Mouse (Mus musculus): ENCODE data around the gene Luzp2. TPM values are rescaled to one million over a fixed set of nuclear protein-coding genes. Genes with fewer than 3 reads are reported as not detected.

Luzp2 gene
- total and polyA plus RNA-seq, 3 experiments: 0.11 TPM; not detected in 2

DNA sequence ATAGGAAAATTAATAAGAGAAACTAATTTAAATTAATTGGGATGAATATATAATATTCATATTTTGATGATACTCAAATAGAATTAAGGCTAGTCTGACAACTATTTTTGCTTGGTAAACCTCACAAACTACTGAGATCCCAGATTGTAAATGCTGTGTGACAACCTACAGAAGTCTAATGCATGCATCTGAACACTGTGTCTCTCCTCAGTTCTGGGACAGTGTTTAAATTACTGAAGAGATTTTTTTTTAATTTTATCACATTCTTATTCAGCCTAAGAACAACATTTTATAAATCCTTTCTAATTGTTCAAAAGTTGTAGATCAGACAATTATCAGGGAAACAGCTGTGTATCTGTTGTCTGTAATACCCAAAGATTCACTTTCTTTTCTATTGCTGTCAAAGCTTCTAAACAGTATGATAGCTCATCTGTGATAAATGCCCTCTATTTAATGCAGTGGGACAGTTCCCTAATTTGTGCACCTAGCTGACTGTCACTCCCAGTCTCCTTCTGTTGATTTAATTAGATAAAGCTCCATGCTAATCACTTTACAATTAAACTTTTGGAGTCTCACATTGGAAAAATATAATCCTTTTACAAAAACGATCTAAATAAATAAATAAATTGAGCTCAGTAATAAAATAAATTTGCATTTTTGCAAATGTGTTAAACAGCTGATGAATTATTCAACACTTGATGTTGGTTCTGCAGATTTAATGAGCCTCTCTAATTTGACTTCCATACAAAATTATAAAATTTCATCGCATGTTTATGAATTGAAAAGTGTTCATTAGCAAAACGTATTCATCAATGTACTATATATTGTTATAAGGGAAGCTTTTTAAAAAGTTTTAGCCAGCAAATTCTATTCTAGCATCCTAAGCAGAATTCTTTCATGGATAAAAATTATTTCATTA is 58.7 kb downstream of the Luzp2 start:
- peaks cover 4% of the 10 kb centered on the region; the same call in 1 of the 2 replicates for H3K4me1 ChIP-seq (ENCODE audit: insufficient read depth, low read depth, low read length)
- H3K36me3 ChIP-seq (replicated peaks): no peaks in the 10 kb centered on the region
- ATAC-seq (ENCODE audit: extremely low read depth, insufficient number of reproducible peaks, low FRiP score, poor library complexity, severe bottlenecking) (no peak), DNase-seq (ENCODE audit: low spot score) (no peak)
- H3K9me3 ChIP-seq (replicated peaks): no peaks in the 10 kb centered on the region
- TF ChIP-seq CTCF (IDR thresholded peaks at IDR 0.05; ENCODE audit: low read depth, low read length) (no peak), GATA2 (IDR thresholded peaks at IDR 0.05; ENCODE audit: borderline replicate concordance, low read depth, low read length) (no peak)
- no peak overlapping the region for H3K4me3 ChIP-seq (ENCODE audit: low read depth, low read length)
- no peaks in the 10 kb centered on the region for H3K27me3 ChIP-seq (ENCODE audit: insufficient read depth, low read length)

DNA sequence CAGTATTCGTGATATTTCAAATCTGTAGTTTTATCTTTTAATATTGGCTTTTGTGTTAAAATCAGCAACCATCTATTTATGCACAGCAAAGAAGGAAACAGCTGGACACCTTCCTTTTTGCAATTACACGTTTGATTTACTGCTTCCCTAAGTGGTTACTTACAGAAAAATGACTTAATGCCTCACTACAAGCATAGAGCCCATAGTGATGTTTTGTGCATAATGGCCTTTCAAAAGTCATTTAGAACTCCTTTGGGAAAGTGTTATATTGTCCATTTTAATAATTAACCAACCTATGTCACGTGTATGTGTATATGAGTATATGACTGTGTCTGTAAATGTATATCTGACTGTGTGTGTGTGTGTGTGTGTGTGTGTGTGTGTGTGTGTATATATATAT is 63.3 kb downstream of the Luzp2 start:
- TF ChIP-seq POLR2AphosphoS5 (IDR thresholded peaks at IDR 0.05; ENCODE audit: insufficient replicate concordance, low read depth, low read length) (no peak), TAL1 (conservative IDR thresholded peaks at IDR 0.05; ENCODE audit: low read depth, low read length) (no peak), GATA2 (IDR thresholded peaks at IDR 0.05; ENCODE audit: borderline replicate concordance, low read depth, low read length) (no peak), GATA1 (IDR thresholded peaks at IDR 0.05; ENCODE audit: borderline replicate concordance, low read length) (no peak), CTCF (IDR thresholded peaks at IDR 0.05; ENCODE audit: low read depth, low read length) (no peak)
- H3K4me1 ChIP-seq (ENCODE audit: insufficient read depth, low read depth, low read length): peaks cover 3% of the 10 kb centered on the region; the same call in 1 of the 2 replicates
- no peaks in the 10 kb centered on the region for H3K27me3 ChIP-seq (ENCODE audit: insufficient read depth, low read length)

DNA sequence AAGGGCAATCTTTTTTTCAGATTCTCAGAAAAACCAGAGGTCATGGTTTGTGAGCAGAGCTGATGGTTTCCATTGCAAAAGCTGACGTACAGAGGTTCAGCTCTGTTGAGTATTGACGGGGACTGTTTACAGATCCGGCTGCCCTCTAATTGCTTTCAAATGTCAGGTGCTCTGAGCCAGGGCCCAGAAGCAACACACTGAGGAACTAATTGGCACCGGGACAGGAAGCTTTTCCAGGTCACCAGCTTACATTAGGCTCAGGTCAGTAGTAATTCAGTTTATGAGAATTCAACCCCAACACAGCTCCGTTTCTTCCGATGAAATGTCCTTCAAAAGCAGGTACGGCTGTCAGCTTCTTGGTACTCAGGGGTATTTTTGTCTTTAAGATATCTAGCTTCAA is 74.7 kb downstream of the Luzp2 start:
- Histone ChIP-seq H3K4me3 (ENCODE audit: low read depth, low read length) (no peak overlapping the region), H3K9me3 (replicated peaks) (no peaks in the 10 kb centered on the region), H3K4me1 (ENCODE audit: insufficient read depth, low read depth, low read length) (peaks cover 8% of the 10 kb centered on the region; the same call in 1 of the 2 replicates), H3K27me3 (ENCODE audit: insufficient read depth, low read length) (no peaks in the 10 kb centered on the region), H3K36me3 (replicated peaks) (no peaks in the 10 kb centered on the region)
- TF ChIP-seq GATA2 (IDR thresholded peaks at IDR 0.05; ENCODE audit: borderline replicate concordance, low read depth, low read length) (no peak), CTCF (IDR thresholded peaks at IDR 0.05; ENCODE audit: low read depth, low read length) (no peak), TAL1 (conservative IDR thresholded peaks at IDR 0.05; ENCODE audit: low read depth, low read length) (no peak), POLR2AphosphoS5 (IDR thresholded peaks at IDR 0.05; ENCODE audit: insufficient replicate concordance, low read depth, low read length) (no peak), GATA1 (IDR thresholded peaks at IDR 0.05; ENCODE audit: borderline replicate concordance, low read length) (no peak)
- DNase-seq (ENCODE audit: low spot score) (no peak), ATAC-seq (ENCODE audit: extremely low read depth, insufficient number of reproducible peaks, low FRiP score, poor library complexity, severe bottlenecking) (no peak)

More for the DNA sequence above, 63.3 kb downstream of the Luzp2 start:
- Histone ChIP-seq H3K36me3 (replicated peaks) (no peaks in the 10 kb centered on the region), H3K9me3 (replicated peaks) (no peaks in the 10 kb centered on the region), H3K4me3 (ENCODE audit: low read depth, low read length) (no peak overlapping the region)
- ATAC-seq (ENCODE audit: extremely low read depth, insufficient number of reproducible peaks, low FRiP score, poor library complexity, severe bottlenecking): no peak
- no peak for DNase-seq (ENCODE audit: low spot score)

DNA sequence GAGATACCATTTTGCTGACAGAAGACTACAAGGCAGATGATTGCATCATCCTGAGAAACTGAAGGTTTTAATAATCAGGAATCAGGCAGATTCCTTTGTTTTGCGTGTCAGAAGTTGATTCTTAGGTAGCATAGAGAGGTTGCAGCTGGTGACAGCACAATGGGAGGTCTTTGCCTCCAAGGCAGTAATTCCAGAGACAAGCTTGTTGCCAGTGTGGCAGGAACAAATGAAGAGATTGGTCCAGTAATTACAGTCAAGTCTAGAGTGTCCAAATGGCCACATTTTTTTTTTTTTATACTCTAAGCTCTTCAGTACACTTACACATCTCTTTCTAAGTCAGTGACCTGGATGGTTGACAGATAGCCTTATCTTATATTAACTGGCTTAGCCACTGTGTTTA is 78.7 kb downstream of the Luzp2 start:
- Histone ChIP-seq H3K9me3 (replicated peaks) (no peaks in the 10 kb centered on the region), H3K36me3 (replicated peaks) (no peaks in the 10 kb centered on the region), H3K4me1 (ENCODE audit: insufficient read depth, low read depth, low read length) (peaks cover 8% of the 10 kb centered on the region; the same call in 1 of the 2 replicates), H3K4me3 (ENCODE audit: low read depth, low read length) (no peak overlapping the region), H3K27me3 (ENCODE audit: insufficient read depth, low read length) (no peaks in the 10 kb centered on the region)
- ATAC-seq (ENCODE audit: extremely low read depth, insufficient number of reproducible peaks, low FRiP score, poor library complexity, severe bottlenecking) (no peak), DNase-seq (ENCODE audit: low spot score) (no peak)
- TF ChIP-seq TAL1 (conservative IDR thresholded peaks at IDR 0.05; ENCODE audit: low read depth, low read length) (no peak), CTCF (IDR thresholded peaks at IDR 0.05; ENCODE audit: low read depth, low read length) (no peak), GATA1 (IDR thresholded peaks at IDR 0.05; ENCODE audit: borderline replicate concordance, low read length) (no peak), POLR2AphosphoS5 (IDR thresholded peaks at IDR 0.05; ENCODE audit: insufficient replicate concordance, low read depth, low read length) (no peak), GATA2 (IDR thresholded peaks at IDR 0.05; ENCODE audit: borderline replicate concordance, low read depth, low read length) (no peak)

DNA sequence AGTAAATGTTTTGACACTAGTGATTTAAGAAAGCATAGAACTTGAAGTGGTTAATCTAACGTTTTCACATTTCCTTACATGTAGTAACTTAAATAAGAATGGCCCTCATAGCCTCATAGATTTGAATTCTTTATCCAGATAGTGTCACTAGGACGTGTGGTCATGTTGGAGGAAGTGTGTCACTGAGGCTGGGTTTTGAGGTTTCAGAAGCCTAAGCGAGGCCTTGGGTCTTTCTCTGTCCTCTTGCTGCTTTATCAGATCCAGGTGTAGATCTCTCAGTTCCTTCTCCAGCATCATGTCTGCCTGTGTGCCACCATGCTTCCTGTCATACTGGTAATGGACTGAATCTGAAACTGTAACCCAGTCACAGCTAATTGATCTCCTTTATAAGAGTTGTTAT is 86.7 kb downstream of the Luzp2 start:
- no peak for TF ChIP-seq TAL1 (conservative IDR thresholded peaks at IDR 0.05; ENCODE audit: low read depth, low read length)
- no peak for TF ChIP-seq GATA2 (IDR thresholded peaks at IDR 0.05; ENCODE audit: borderline replicate concordance, low read depth, low read length)
- no peak for TF ChIP-seq POLR2AphosphoS5 (IDR thresholded peaks at IDR 0.05; ENCODE audit: insufficient replicate concordance, low read depth, low read length)
- TF ChIP-seq GATA1 (IDR thresholded peaks at IDR 0.05; ENCODE audit: borderline replicate concordance, low read length): no peak
- TF ChIP-seq CTCF (IDR thresholded peaks at IDR 0.05; ENCODE audit: low read depth, low read length): no peak
- DNase-seq (ENCODE audit: low spot score): no peak
- Histone ChIP-seq H3K4me1 (ENCODE audit: insufficient read depth, low read depth, low read length) (no peaks in the 10 kb centered on the region), H3K4me3 (ENCODE audit: low read depth, low read length) (no peak overlapping the region), H3K36me3 (replicated peaks) (no peaks in the 10 kb centered on the region), H3K27me3 (ENCODE audit: insufficient read depth, low read length) (no peaks in the 10 kb centered on the region), H3K9me3 (replicated peaks) (no peaks in the 10 kb centered on the region)
- ATAC-seq (ENCODE audit: extremely low read depth, insufficient number of reproducible peaks, low FRiP score, poor library complexity, severe bottlenecking): no peak

DNA sequence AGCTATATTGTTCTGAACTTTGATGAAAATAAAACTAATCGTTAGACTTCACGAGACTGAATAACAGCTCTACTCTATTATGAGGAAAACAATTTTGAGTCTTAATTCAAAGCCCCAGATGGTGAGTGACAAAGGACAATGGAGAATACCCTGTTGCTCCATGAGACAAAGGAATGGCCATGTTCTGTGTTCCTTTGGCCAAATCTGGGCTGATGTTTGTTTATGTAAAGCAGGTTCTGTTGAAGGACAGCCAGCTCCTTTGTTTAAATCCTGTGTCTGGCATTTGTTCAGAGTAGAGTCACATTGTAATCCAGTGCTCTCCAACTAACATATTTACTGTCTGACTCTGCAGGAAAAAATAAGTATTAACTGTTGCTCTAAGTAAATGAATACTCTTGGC is 121.5 kb downstream of the Luzp2 start:
- no peaks in the 10 kb centered on the region for H3K9me3 ChIP-seq (replicated peaks)
- no peak for DNase-seq (ENCODE audit: low spot score)
- no peaks in the 10 kb centered on the region for H3K36me3 ChIP-seq (replicated peaks)

More for the DNA sequence above, 121.5 kb downstream of the Luzp2 start:
- no peaks in the 10 kb centered on the region for H3K27me3 ChIP-seq (ENCODE audit: insufficient read depth, low read length)
- no peak for TF ChIP-seq CTCF (IDR thresholded peaks at IDR 0.05; ENCODE audit: low read depth, low read length)
- no peak for TF ChIP-seq GATA1 (IDR thresholded peaks at IDR 0.05; ENCODE audit: borderline replicate concordance, low read length)
- TF ChIP-seq POLR2AphosphoS5 (IDR thresholded peaks at IDR 0.05; ENCODE audit: insufficient replicate concordance, low read depth, low read length): no peak
- no peak for TF ChIP-seq GATA2 (IDR thresholded peaks at IDR 0.05; ENCODE audit: borderline replicate concordance, low read depth, low read length)
- TF ChIP-seq TAL1 (conservative IDR thresholded peaks at IDR 0.05; ENCODE audit: low read depth, low read length): no peak
- no peaks in the 10 kb centered on the region for H3K4me1 ChIP-seq (ENCODE audit: insufficient read depth, low read depth, low read length)
- H3K4me3 ChIP-seq (ENCODE audit: low read depth, low read length): no peak overlapping the region
- no peak for ATAC-seq (ENCODE audit: extremely low read depth, insufficient number of reproducible peaks, low FRiP score, poor library complexity, severe bottlenecking)

Data from G1E (cell line).